Mouse (Mus musculus): ENCODE results near the gene Arpc2.

The Arpc2 gene

GRCm38 (mm10) chr1:74298157-74298750, 62.4 kb downstream of the Arpc2 start:
- in situ Hi-C loops (cut with MboI, MseI): loop anchor here (10.0 kb wide), 1 partner anchor 87 kb away; no protein-coding TSS in a partner anchor

GRCm38 (mm10) chr1:74298996-74299395, 63.1 kb downstream of the Arpc2 start:
- in situ Hi-C loops (cut with MboI, MseI): loop anchor here (10.0 kb wide), 1 partner anchor 86 kb away; no protein-coding TSS in a partner anchor

- in situ Hi-C loops (cut with MboI, MseI): no loop called here
Measured at GRCm38 (mm10) chr1:74300347-74301110, 64.6 kb downstream of the Arpc2 start.

GRCm38 (mm10) chr1:74302229-74302628, 66.3 kb downstream of the Arpc2 start:
- in situ Hi-C loops (cut with MboI, MseI): no loop called here

GRCm38 (mm10) chr1:74302835-74303234, 67.0 kb downstream of the Arpc2 start:
- in situ Hi-C loops (cut with MboI, MseI): no loop called here

GRCm38 (mm10) chr1:74303509-74304338, 67.8 kb downstream of the Arpc2 start:
- in situ Hi-C loops (cut with MboI, MseI): no loop called here

GRCm38 (mm10) chr1:74304339-74304790, 68.5 kb downstream of the Arpc2 start:
- in situ Hi-C loops (cut with MboI, MseI): no loop called here

GRCm38 (mm10) chr1:74304946-74305345, 69.1 kb downstream of the Arpc2 start:
- in situ Hi-C loops (cut with MboI, MseI): no loop called here

GRCm38 (mm10) chr1:74305522-74305921, 69.6 kb downstream of the Arpc2 start, which contains the start of gene Tmbim1:
Tmbim1 (minus strand) TSS chr1:74305622.
- in situ Hi-C loops (cut with MboI, MseI): no loop called here

GRCm38 (mm10) chr1:74307146-74307545, 71.3 kb downstream of the Arpc2 start:
- in situ Hi-C loops (cut with MboI, MseI): no loop called here

- in situ Hi-C loops (cut with MboI, MseI): no loop called here
Measured at GRCm38 (mm10) chr1:74308001-74308964, 72.4 kb downstream of the Arpc2 start.

- in situ Hi-C loops (cut with MboI, MseI): no loop called here
Measured at GRCm38 (mm10) chr1:74309767-74310166, 73.9 kb downstream of the Arpc2 start.

- in situ Hi-C loops (cut with MboI, MseI): no loop called here
Measured at GRCm38 (mm10) chr1:74313049-74313692, 77.3 kb downstream of the Arpc2 start.

- in situ Hi-C loops (cut with MboI, MseI): no loop called here
Measured at GRCm38 (mm10) chr1:74314796-74315195, 78.9 kb downstream of the Arpc2 start.

- in situ Hi-C loops (cut with MboI, MseI): no loop called here
Measured at GRCm38 (mm10) chr1:74316114-74316827, 80.4 kb downstream of the Arpc2 start.

All from T-helper 2 cell (primary cell).